Mouse (Mus musculus): Measurements from ENCODE around the gene Prkar1b.

DNA sequence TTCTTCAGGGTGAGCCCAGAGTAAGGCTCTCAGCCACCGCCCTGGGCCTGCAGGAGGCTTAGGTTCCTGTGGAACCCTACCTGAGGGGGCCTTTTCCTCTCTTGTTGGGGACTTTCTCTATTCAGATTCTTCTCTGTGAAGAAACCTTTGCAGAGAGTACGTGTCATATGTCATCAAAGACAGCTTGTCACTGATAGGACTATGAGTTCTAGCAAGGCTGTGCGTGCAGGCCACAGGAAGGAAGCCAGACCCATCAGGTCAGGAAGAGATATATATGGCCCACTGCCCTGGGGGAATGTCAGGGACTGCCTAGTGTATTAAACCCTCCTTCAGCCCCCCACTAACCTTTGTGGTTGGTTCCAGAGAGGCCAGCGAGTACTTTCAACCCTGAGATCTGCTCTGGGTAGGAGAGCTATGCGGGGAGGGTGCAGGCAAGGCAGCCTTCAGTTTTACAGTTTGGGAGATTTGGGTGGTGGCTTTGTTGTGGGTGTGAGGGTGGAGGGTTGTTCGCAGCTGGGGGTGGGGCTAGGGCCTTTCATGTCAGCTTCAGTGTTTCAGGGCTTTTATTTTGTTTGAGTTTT lies 17.1 kb upstream of the Prkar1b start:
- TF ChIP-seq POLR2A (IDR thresholded peaks at IDR 0.05; ENCODE audit: extremely low read depth, insufficient read depth, low read length) (no peak), CTCF (IDR thresholded peaks at IDR 0.05; ENCODE audit: low read depth, low read length) (no peak)

Data from liver, adult 2 months (tissue).